Mouse (Mus musculus) midbrain, embryonic 16.5 days (tissue): ENCODE measurements around the gene Capn6. TPM values are rescaled to one million over a fixed set of nuclear protein-coding genes. Genes with fewer than 3 reads are reported as not detected.

Experiments
- ATAC-seq: fragments of 200-750 bp; cut with Nextera tagmentation; 2 replicates; pipeline ENCODE4 v1.8.0; 2017; ENCODE audit warnings: moderate TSS enrichment
- H3K27ac ChIP-seq: fragments of 300-500 bp; sonication (generic); 2 replicates; pipeline ENCODE4 v1.5.1; 2014; ENCODE audit warnings: mild to moderate bottlenecking, low read length, mixed read lengths
- H3K27me3 ChIP-seq: fragments of 300-500 bp; sonication (generic); 2 replicates; pipeline ENCODE4 v1.6.1; 2014; ENCODE audit warnings: low read depth, low read length, mixed read lengths; ENCODE audit not compliant: control insufficient read depth, insufficient read depth
- H3K36me3 ChIP-seq: fragments of 300-500 bp; sonication (generic); 2 replicates; pipeline ENCODE4 v1.6.1; 2014; ENCODE audit warnings: mild to moderate bottlenecking, low read length, moderate library complexity, mixed read lengths; ENCODE audit not compliant: control insufficient read depth, insufficient read depth
- H3K4me1 ChIP-seq: fragments of 300-500 bp; sonication (generic); 2 replicates; pipeline ENCODE4 v1.6.1; 2014; ENCODE audit warnings: mild to moderate bottlenecking, low read length, mixed read lengths; ENCODE audit not compliant: control insufficient read depth, insufficient read depth
- H3K4me2 ChIP-seq: fragments of 300-500 bp; sonication (generic); 2 replicates; pipeline ENCODE4 v1.6.1; 2014; ENCODE audit warnings: mild to moderate bottlenecking, low read length, mixed read lengths
- H3K4me3 ChIP-seq: fragments of 300-500 bp; sonication (generic); 2 replicates; pipeline ENCODE4 v1.5.1; 2014; ENCODE audit warnings: low read depth, mild to moderate bottlenecking, low read length, moderate library complexity, mixed read lengths
- H3K9ac ChIP-seq: fragments of 300-500 bp; sonication (generic); 2 replicates; pipeline ENCODE4 v1.6.1; 2014; ENCODE audit warnings: low read depth, low read length, mixed read lengths
- H3K9me3 ChIP-seq: fragments of 300-500 bp; sonication (generic); replicated peaks from 2 replicates; pipeline ENCODE4 v1.6.1; 2014; ENCODE audit warnings: mild to moderate bottlenecking, low read length, mixed read lengths; ENCODE audit not compliant: control insufficient read depth, poor library complexity, severe bottlenecking
- WGBS: fragments of 180-500 bp; shearing (Covaris S2); extraction: QIAGEN DNeasy Blood & Tissue Kit; methylation state at CpG from one replicate; pipeline ENCODE4 v1.1.7; 2014; 5-methylcytosine and 5-hydroxymethylcytosine counted together
- polyA plus RNA-seq: library from polyadenylated mRNA; unstranded; fragments of >200 nt; fragmentation: Nextera tagmentation; extraction: Ambion mirVana; gene quantifications from 2 replicates; pipeline ENCODE4 v1.2.1, GENCODE M21; 2015

Capn6 gene
- polyA plus RNA-seq: 1.2 and 2.2 TPM in 2 replicates

DNA sequence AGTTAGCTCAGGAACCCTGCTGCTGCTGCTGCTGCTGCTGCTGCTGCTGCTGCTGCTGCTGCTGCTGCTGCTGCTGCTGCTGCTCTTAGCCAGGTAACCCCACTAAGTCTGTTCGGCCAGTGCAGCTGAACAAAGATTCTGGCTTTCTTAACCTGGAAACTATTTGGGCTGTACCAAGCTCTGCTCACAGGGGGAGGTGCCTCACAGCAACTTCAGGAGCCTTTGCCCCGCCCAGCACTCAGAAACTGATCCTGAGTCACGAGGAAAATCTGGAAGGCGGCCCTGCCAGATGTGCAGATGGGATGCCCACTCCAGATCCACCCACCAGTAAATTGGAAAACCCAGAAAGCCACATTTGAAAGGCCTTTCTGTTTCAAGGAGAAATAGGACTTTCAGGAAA lies at the start of gene Capn6:
Gene Capn6 (minus strand): TSS at position 203 of the 400 bp plus-strand sequence.
- no peak for ATAC-seq
- H3K27me3 ChIP-seq: no peaks in the 10 kb centered on the region
- H3K4me2 ChIP-seq: no peak within 1 kb of the TSS
- WGBS: 51% methylated on average over 4 of the region's 4 CpGs
- no peak within 1 kb of the TSS for H3K9ac ChIP-seq
- no peak within 1 kb of the TSS for H3K27ac ChIP-seq
- no peaks in the 10 kb centered on the region for H3K9me3 ChIP-seq
- no peaks in the 10 kb centered on the region for H3K36me3 ChIP-seq
- H3K4me1 ChIP-seq: no peaks in the 10 kb centered on the region
- H3K4me3 ChIP-seq: no peak within 1 kb of the TSS

DNA sequence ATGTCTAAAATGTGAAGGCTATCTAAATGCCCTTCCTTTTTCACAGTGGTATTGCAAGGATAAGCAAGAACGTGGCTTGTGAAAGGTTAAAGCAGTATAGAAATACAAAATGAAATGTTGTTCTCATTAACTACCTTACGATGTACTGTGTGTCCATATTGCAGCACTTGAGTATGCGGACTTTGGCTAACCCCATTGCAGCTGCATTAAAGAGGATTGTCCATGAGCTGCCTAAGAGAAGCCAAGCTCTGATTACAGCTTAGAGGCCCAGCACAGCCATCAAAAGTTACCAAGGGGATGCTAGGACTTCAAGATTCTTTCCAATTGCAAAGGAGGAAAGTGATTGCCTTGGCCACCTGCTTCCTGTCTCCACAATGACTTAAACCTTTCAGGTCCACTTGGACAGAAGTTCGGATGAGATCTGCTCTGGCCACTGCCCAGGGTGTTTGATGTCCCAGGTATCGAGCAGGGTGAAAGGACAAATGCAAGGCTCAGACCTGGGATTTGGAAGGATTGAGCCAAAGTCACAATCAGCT lies 40.0 kb upstream of the Capn6 start:
- no peaks in the 10 kb centered on the region for H3K27me3 ChIP-seq
- ATAC-seq: no peak
- no peak overlapping the region for H3K4me2 ChIP-seq
- no peaks in the 10 kb centered on the region for H3K36me3 ChIP-seq
- H3K9ac ChIP-seq: no peak overlapping the region
- no peak overlapping the region for H3K27ac ChIP-seq
- H3K4me3 ChIP-seq: no peak overlapping the region
- H3K4me1 ChIP-seq: no peaks in the 10 kb centered on the region
- 80% methylated on average over 5 of the region's 5 CpGs for WGBS
- no peaks in the 10 kb centered on the region for H3K9me3 ChIP-seq

DNA sequence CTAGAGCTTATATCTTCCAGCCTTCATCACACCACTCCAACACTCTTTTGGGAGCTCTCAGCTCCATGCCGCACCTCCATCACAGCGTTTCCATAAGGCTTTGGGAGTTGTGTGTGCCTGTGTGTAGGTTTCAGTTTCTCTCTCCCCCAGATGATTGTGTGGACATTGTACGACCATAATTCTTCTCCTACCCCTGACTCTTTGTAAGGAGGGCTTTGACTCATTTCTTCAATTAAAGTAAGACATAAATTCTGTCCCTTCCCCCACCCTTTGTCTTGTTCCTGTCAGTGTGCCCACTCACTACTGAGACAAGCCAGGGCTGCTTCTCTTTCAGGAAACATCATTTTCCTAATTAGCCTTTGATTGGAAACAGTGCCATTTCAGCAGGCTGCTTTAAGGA lies 24.1 kb upstream of the Capn6 start:
- Histone ChIP-seq H3K4me3 (no peak overlapping the region), H3K9ac (no peak overlapping the region), H3K4me1 (no peaks in the 10 kb centered on the region), H3K36me3 (no peaks in the 10 kb centered on the region), H3K9me3 (no peaks in the 10 kb centered on the region), H3K27ac (no peak overlapping the region), H3K4me2 (no peak overlapping the region), H3K27me3 (no peaks in the 10 kb centered on the region; the same call in 1 of the 2 replicates)
- no peak for ATAC-seq
- 81% methylated on average over 3 of the region's 3 CpGs for whole genome bisulfite sequencing

DNA sequence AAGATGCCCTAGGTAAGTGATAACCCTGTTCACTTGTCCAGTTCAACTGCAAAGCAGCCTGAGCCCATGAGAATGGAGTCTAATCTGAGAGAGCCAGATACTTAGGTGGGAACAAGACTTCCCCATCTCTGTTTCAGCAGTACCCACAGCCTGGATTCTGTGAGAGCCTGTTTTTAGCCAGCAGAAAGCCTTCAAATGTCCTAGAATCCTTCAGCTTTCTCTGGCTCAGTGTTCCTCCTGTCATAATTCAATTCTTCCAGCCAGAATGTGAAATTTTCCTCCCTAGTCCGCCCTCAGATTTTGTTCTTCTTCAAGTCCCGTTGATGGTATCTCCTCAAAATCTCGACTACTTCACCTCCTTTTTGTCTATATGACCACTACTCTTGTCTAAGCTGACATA lies 22.8 kb upstream of the Capn6 start:
- Histone ChIP-seq H3K4me3 (no peak overlapping the region), H3K4me2 (no peak overlapping the region), H3K36me3 (no peaks in the 10 kb centered on the region), H3K4me1 (no peaks in the 10 kb centered on the region), H3K27ac (no peak overlapping the region), H3K9me3 (no peaks in the 10 kb centered on the region), H3K27me3 (no peaks in the 10 kb centered on the region), H3K9ac (no peak overlapping the region)
- no peak for ATAC-seq
- WGBS: 82% methylated on average over 3 of the region's 3 CpGs

GRCm38 (mm10) chrX:143846637-143847036 lies 19.4 kb upstream of the Capn6 start:
- 72% methylated on average over 3 of the region's 3 CpGs for WGBS
- H3K4me1 ChIP-seq: no peaks in the 10 kb centered on the region
- no peak overlapping the region for H3K4me2 ChIP-seq
- H3K9me3 ChIP-seq: no peaks in the 10 kb centered on the region
- ATAC-seq: no peak
- no peaks in the 10 kb centered on the region for H3K27me3 ChIP-seq
- H3K27ac ChIP-seq: no peak overlapping the region
- no peaks in the 10 kb centered on the region for H3K36me3 ChIP-seq
- no peak overlapping the region for H3K4me3 ChIP-seq
- H3K9ac ChIP-seq: no peak overlapping the region

GRCm38 (mm10) chrX:143826521-143826920 lies 693 bp downstream of the Capn6 start:
- Histone ChIP-seq H3K4me1 (no peaks in the 10 kb centered on the region), H3K4me3 (no peak overlapping the region), H3K9ac (no peak overlapping the region), H3K4me2 (no peak overlapping the region), H3K27me3 (no peaks in the 10 kb centered on the region), H3K9me3 (no peaks in the 10 kb centered on the region), H3K27ac (no peak overlapping the region), H3K36me3 (no peaks in the 10 kb centered on the region)
- WGBS: 40% methylated on average over 4 of the region's 4 CpGs
- ATAC-seq: no peak

DNA sequence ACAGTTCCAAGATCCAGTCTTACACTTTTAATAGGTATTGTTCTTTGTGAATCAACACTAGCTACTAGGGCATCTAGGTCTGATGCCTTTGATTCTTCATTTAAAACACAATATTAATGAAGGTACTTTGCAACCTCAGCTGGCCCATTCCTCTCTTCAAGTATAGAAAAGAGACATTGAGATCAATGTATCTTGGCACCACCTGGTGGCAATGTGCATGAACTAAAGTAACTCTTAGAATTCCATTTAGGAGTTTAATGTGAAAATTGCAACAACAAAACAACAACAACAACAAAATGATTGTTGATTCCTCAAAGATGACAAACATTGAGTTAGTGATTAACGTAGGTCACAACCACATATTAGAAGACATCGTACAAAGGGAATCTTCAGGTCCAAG lies 8.3 kb downstream of the Capn6 start:
- H3K27me3 ChIP-seq: no peaks in the 10 kb centered on the region
- H3K9ac ChIP-seq: no peak overlapping the region
- no peak overlapping the region for H3K4me3 ChIP-seq
- H3K4me2 ChIP-seq: no peak overlapping the region
- WGBS: 94% methylated on average over 2 of the region's 2 CpGs
- no peak for ATAC-seq
- no peak overlapping the region for H3K27ac ChIP-seq
- H3K36me3 ChIP-seq: no peaks in the 10 kb centered on the region
- no peaks in the 10 kb centered on the region for H3K9me3 ChIP-seq
- no peaks in the 10 kb centered on the region for H3K4me1 ChIP-seq

DNA sequence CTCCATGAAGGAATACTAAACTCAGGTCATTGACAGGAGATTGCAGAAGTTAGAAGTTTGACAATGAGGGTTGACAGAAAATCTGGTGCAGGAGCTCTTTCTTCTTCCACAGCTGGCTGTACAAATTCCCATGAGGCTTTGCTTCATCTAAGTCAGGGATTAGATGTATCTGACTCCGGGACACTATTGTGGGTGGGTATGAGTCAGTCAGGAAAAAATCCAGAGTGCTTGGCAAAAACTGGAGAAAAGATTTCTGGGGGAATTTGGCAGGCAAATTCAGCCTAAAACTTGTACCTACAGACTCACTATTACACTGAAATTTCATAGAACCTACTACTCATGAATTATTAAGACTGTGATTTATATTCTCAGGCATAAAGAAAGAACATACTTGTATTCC lies 11.3 kb downstream of the Capn6 start:
- ATAC-seq: no peak
- H3K9ac ChIP-seq: no peak overlapping the region
- 71% methylated on average over 1 of the region's 1 CpGs for WGBS

GRCm38 (mm10) chrX:143762556-143762955 lies 64.7 kb downstream of the Capn6 start:
- H3K27me3 ChIP-seq: no peaks in the 10 kb centered on the region
- no peak overlapping the region for H3K4me3 ChIP-seq
- H3K36me3 ChIP-seq: no peaks in the 10 kb centered on the region
- no peak overlapping the region for H3K27ac ChIP-seq
- H3K4me2 ChIP-seq: no peak overlapping the region
- no peak for ATAC-seq
- 83% methylated on average over 3 of the region's 3 CpGs for WGBS
- H3K4me1 ChIP-seq: no peaks in the 10 kb centered on the region
- no peak overlapping the region for H3K9ac ChIP-seq
- no peaks in the 10 kb centered on the region for H3K9me3 ChIP-seq

More for the DNA sequence above, 11.3 kb downstream of the Capn6 start:
- H3K9me3 ChIP-seq: no peaks in the 10 kb centered on the region
- no peaks in the 10 kb centered on the region for H3K4me1 ChIP-seq
- no peaks in the 10 kb centered on the region for H3K27me3 ChIP-seq
- H3K27ac ChIP-seq: no peak overlapping the region
- H3K36me3 ChIP-seq: no peaks in the 10 kb centered on the region
- no peak overlapping the region for H3K4me3 ChIP-seq
- no peak overlapping the region for H3K4me2 ChIP-seq
